Mouse (Mus musculus) hindbrain, embryonic 16.5 days (tissue): ENCODE measurements around the gene Psmd1. TPM values are rescaled to one million over a fixed set of nuclear protein-coding genes. Genes with fewer than 3 reads are reported as not detected.

Experiments used
- ATAC-seq: fragments of 200-750 bp; cut with Nextera tagmentation; 2 replicates; pipeline ENCODE4 v1.8.0; 2017; ENCODE audit warnings: moderate TSS enrichment, moderate library complexity
- H3K27ac ChIP-seq: fragments of 300-500 bp; sonication (generic); 2 replicates; pipeline ENCODE4 v1.5.1; 2014; ENCODE audit warnings: low read depth, mild to moderate bottlenecking, control low read depth, low read length, moderate library complexity
- H3K27me3 ChIP-seq: fragments of 300-500 bp; sonication (generic); replicated peaks from 2 replicates; pipeline ENCODE4 v1.6.1; 2014; ENCODE audit warnings: low read length; ENCODE audit not compliant: control insufficient read depth, insufficient read depth
- H3K36me3 ChIP-seq: fragments of 300-500 bp; sonication (generic); 2 replicates; pipeline ENCODE4 v1.6.1; 2014; ENCODE audit warnings: mild to moderate bottlenecking, low read length, moderate library complexity, mixed read lengths; ENCODE audit not compliant: control insufficient read depth, insufficient read depth
- H3K4me1 ChIP-seq: fragments of 300-500 bp; sonication (generic); 2 replicates; pipeline ENCODE4 v1.6.1; 2014; ENCODE audit warnings: low read depth, low read length; ENCODE audit not compliant: control insufficient read depth, insufficient read depth
- H3K4me2 ChIP-seq: fragments of 300-500 bp; sonication (generic); 2 replicates; pipeline ENCODE4 v1.6.1; 2014; ENCODE audit warnings: mild to moderate bottlenecking, low read length, control low read depth, moderate library complexity
- H3K4me3 ChIP-seq: fragments of 300-500 bp; sonication (generic); 2 replicates; pipeline ENCODE4 v1.5.1; 2014; ENCODE audit warnings: mild to moderate bottlenecking, low read length, control low read depth, moderate library complexity
- H3K9ac ChIP-seq: fragments of 300-500 bp; sonication (generic); 2 replicates; pipeline ENCODE4 v1.6.1; 2014; ENCODE audit warnings: low read depth, mild to moderate bottlenecking, control low read depth, low read length, moderate library complexity
- H3K9me3 ChIP-seq: fragments of 300-500 bp; sonication (generic); 2 replicates; pipeline ENCODE4 v1.6.1; 2014; ENCODE audit warnings: mild to moderate bottlenecking, low read length, moderate library complexity; ENCODE audit not compliant: control insufficient read depth
- WGBS: fragments of 180-500 bp; shearing (Covaris S2); extraction: QIAGEN DNeasy Blood & Tissue Kit; methylation state at CpG from one replicate; pipeline ENCODE4 v1.1.7; 2014; 5-methylcytosine and 5-hydroxymethylcytosine counted together
- polyA plus RNA-seq: library from polyadenylated mRNA; unstranded; fragments of >200 nt; fragmentation: Nextera tagmentation; extraction: Ambion mirVana; gene quantifications from 2 replicates; pipeline ENCODE4 v1.2.1, GENCODE M21; 2015

The Psmd1 gene
- polyA plus RNA-seq, 1 experiment from 2014 or later = 193 TPM

GRCm38 (mm10) chr1:86056284-86056683 lies 7.9 kb upstream of the Psmd1 start:
- no peak overlapping the region for H3K4me2 ChIP-seq
- no peaks in the 10 kb centered on the region for H3K9me3 ChIP-seq
- ATAC-seq = no peak
- H3K4me1 ChIP-seq = peaks cover 6% of the 10 kb centered on the region; the same call in 1 of the 2 replicates
- no peaks in the 10 kb centered on the region for H3K36me3 ChIP-seq
- no peaks in the 10 kb centered on the region for H3K27me3 ChIP-seq
- 93% methylated on average over 4 of the region's 4 CpGs for WGBS
- no peak overlapping the region for H3K4me3 ChIP-seq
- no peak overlapping the region for H3K9ac ChIP-seq
- no peak overlapping the region for H3K27ac ChIP-seq

- Histone ChIP-seq H3K9ac (peak overlapping the region; percentile 59), H3K36me3 (no peaks in the 10 kb centered on the region), H3K27ac (peak overlapping the region; percentile 67), H3K4me1 (peaks cover 4% of the 10 kb centered on the region; the same call in 1 of the 2 replicates), H3K4me2 (peak overlapping the region; percentile 63), H3K27me3 (no peaks in the 10 kb centered on the region), H3K4me3 (peak overlapping the region; percentile 39), H3K9me3 (no peaks in the 10 kb centered on the region)
- WGBS = 8% methylated on average over 21 of the region's 21 CpGs
- ATAC-seq = peak; percentile 85
Observed at GRCm38 (mm10) chr1:86058856-86059769, 5.1 kb upstream of the Psmd1 start.

DNA sequence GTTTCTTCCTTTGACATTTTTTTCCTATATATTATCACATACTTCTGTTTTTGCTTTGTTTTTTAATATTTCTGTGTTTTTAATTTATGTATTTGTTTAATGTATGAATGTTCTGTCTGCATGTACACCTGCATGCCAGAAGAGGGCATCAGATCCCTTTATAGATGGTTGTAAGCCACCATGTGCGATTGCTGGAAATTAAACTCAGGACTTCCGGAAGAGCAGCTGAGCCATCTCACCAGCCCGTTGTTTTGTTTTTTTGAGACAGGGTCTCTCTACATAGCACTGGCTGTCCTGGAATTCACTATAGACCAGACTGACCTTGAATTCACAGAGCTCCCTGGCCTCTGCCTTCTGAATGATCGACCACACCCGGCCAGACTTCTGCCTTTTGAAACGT lies 1.7 kb upstream of the Psmd1 start:
- no peak overlapping the region for H3K9ac ChIP-seq
- H3K4me1 ChIP-seq = peaks cover 16% of the 10 kb centered on the region
- 0 out of 2 replicates have a peak, but pooled peaks cover 2% of the 10 kb centered on the region for H3K9me3 ChIP-seq
- H3K4me2 ChIP-seq = no peak overlapping the region
- H3K27ac ChIP-seq = no peak overlapping the region
- 85% methylated on average over 6 of the region's 6 CpGs for WGBS
- H3K4me3 ChIP-seq = no peak overlapping the region
- H3K36me3 ChIP-seq = no peaks in the 10 kb centered on the region
- ATAC-seq = no peak
- no peaks in the 10 kb centered on the region for H3K27me3 ChIP-seq

DNA sequence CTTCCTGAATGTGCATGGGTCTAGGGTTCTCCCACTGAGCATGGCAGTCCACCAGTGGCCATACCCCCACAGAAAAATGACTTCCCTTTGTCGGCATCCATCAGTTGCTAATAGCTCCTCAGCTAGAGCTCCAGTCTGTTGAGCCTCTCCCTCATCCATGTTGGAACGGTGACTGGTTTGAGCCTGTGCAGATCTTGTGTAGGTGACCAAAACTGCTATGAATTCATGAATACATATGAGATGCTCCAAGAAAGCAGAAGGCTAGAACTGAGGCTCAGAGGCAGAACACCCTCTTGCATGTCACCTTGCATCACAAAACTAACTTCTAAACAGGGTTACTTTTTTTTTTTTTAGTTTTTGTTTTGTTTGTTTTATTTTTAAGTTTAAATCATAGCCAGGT lies 12.4 kb downstream of the Psmd1 start:
- WGBS = 87% methylated on average over 2 of the region's 2 CpGs
- peaks cover 38% of the 10 kb centered on the region for H3K36me3 ChIP-seq
- no peak overlapping the region for H3K9ac ChIP-seq
- no peak for ATAC-seq
- no peaks in the 10 kb centered on the region for H3K27me3 ChIP-seq
- no peak overlapping the region for H3K4me2 ChIP-seq
- H3K27ac ChIP-seq = no peak overlapping the region
- no peaks in the 10 kb centered on the region for H3K4me1 ChIP-seq
- H3K4me3 ChIP-seq = no peak overlapping the region
- H3K9me3 ChIP-seq = no peaks in the 10 kb centered on the region

GRCm38 (mm10) chr1:86094413-86094812 lies 30.2 kb downstream of the Psmd1 start:
- 89% methylated on average over 7 of the region's 7 CpGs for WGBS
- ATAC-seq = no peak

GRCm38 (mm10) chr1:86105054-86105453 lies 40.9 kb downstream of the Psmd1 start:
- Histone ChIP-seq H3K4me3 (no peak overlapping the region), H3K27ac (no peak overlapping the region), H3K9me3 (no peaks in the 10 kb centered on the region), H3K4me1 (no peaks in the 10 kb centered on the region), H3K9ac (no peak overlapping the region), H3K36me3 (no peaks in the 10 kb centered on the region), H3K27me3 (no peaks in the 10 kb centered on the region), H3K4me2 (no peak overlapping the region)
- 92% methylated on average over 1 of the region's 1 CpGs for WGBS
- no peak for ATAC-seq

More at GRCm38 (mm10) chr1:86094413-86094812, 30.2 kb downstream of the Psmd1 start:
- Histone ChIP-seq H3K27me3 (no peaks in the 10 kb centered on the region), H3K27ac (no peak overlapping the region), H3K9ac (no peak overlapping the region), H3K4me3 (no peak overlapping the region), H3K4me2 (no peak overlapping the region), H3K4me1 (no peaks in the 10 kb centered on the region), H3K9me3 (no peaks in the 10 kb centered on the region), H3K36me3 (peaks cover 29% of the 10 kb centered on the region)

- no peak; the same call in 1 of the 2 replicates for ATAC-seq
- H3K27me3 ChIP-seq = no peaks in the 10 kb centered on the region
- H3K4me3 ChIP-seq = no peak within 1 kb of the TSS
- no peak within 1 kb of the TSS for H3K9ac ChIP-seq
- H3K9me3 ChIP-seq = no peaks in the 10 kb centered on the region
- 55% methylated on average over 6 of the region's 6 CpGs for WGBS
- no peaks in the 10 kb centered on the region for H3K36me3 ChIP-seq
- H3K27ac ChIP-seq = no peak within 1 kb of the TSS
- H3K4me1 ChIP-seq = no peaks in the 10 kb centered on the region
- no peak within 1 kb of the TSS for H3K4me2 ChIP-seq
Observed at GRCm38 (mm10) chr1:86111779-86112178, 47.6 kb downstream of the Psmd1 start, which contains the start of gene Htr2b. Gene Htr2b (minus strand): TSS chr1:86111970.

GRCm38 (mm10) chr1:86114141-86114540 lies 50.0 kb downstream of the Psmd1 start:
- WGBS = 91% methylated on average over 3 of the region's 3 CpGs
- ATAC-seq = no peak
- no peaks in the 10 kb centered on the region for H3K9me3 ChIP-seq

GRCm38 (mm10) chr1:86119549-86119948 lies 55.4 kb downstream of the Psmd1 start:
- H3K4me2 ChIP-seq = no peak overlapping the region
- H3K4me1 ChIP-seq = no peaks in the 10 kb centered on the region
- no peaks in the 10 kb centered on the region for H3K27me3 ChIP-seq
- 94% methylated on average over 4 of the region's 4 CpGs for WGBS
- peaks cover 23% of the 10 kb centered on the region for H3K36me3 ChIP-seq
- H3K9me3 ChIP-seq = no peaks in the 10 kb centered on the region
- H3K4me3 ChIP-seq = no peak overlapping the region
- no peak for ATAC-seq
- H3K27ac ChIP-seq = no peak overlapping the region
- H3K9ac ChIP-seq = no peak overlapping the region

More at GRCm38 (mm10) chr1:86114141-86114540, 50.0 kb downstream of the Psmd1 start:
- Histone ChIP-seq H3K4me1 (no peaks in the 10 kb centered on the region), H3K36me3 (peaks cover 15% of the 10 kb centered on the region), H3K4me2 (no peak overlapping the region), H3K27me3 (no peaks in the 10 kb centered on the region), H3K27ac (no peak overlapping the region), H3K9ac (no peak overlapping the region), H3K4me3 (no peak overlapping the region)
